Mouse (Mus musculus) neural tube, embryonic 14.5 days (tissue): ENCODE results near the gene Jmjd7. TPM values are rescaled to one million over a fixed set of nuclear protein-coding genes. Genes with fewer than 3 reads are reported as not detected.

Experiments
- ATAC-seq: fragments of 200-750 bp; cut with Nextera tagmentation; 2 replicates; pipeline ENCODE4 v1.8.0; 2017; ENCODE audit warnings: low read depth, mild to moderate bottlenecking, moderate TSS enrichment, moderate library complexity
- H3K27ac ChIP-seq: fragments of 300-500 bp; sonication (generic); 2 replicates; pipeline ENCODE4 v1.5.1; 2014; ENCODE audit warnings: low read depth, mild to moderate bottlenecking, control low read depth, low read length, moderate library complexity, mixed read lengths
- H3K27me3 ChIP-seq: fragments of 300-500 bp; sonication (generic); 2 replicates; pipeline ENCODE4 v1.6.1; 2014; ENCODE audit warnings: low read length; ENCODE audit not compliant: control insufficient read depth, insufficient read depth
- H3K36me3 ChIP-seq: fragments of 300-500 bp; sonication (generic); 2 replicates; pipeline ENCODE4 v1.6.1; 2014; ENCODE audit warnings: low read length, mixed read lengths; ENCODE audit not compliant: control insufficient read depth, insufficient read depth
- H3K4me1 ChIP-seq: fragments of 300-500 bp; sonication (generic); 2 replicates; pipeline ENCODE4 v1.6.1; 2014; ENCODE audit warnings: low read length; ENCODE audit not compliant: control insufficient read depth, insufficient read depth
- H3K4me2 ChIP-seq: fragments of 300-500 bp; sonication (generic); 2 replicates; pipeline ENCODE4 v1.6.1; 2014; ENCODE audit warnings: mild to moderate bottlenecking, low read depth, low read length, control low read depth
- H3K4me3 ChIP-seq: fragments of 300-500 bp; sonication (generic); 2 replicates; pipeline ENCODE4 v1.5.1; 2014; ENCODE audit warnings: low read depth, low read length, control low read depth, mixed read lengths
- H3K9ac ChIP-seq: fragments of 300-500 bp; sonication (generic); replicated peaks from 2 replicates; pipeline ENCODE4 v1.6.1; 2014; ENCODE audit warnings: low read depth, mild to moderate bottlenecking, control low read depth, low read length, mixed read lengths
- H3K9me3 ChIP-seq: fragments of 300-500 bp; sonication (generic); 2 replicates; pipeline ENCODE4 v1.6.1; 2016; ENCODE audit warnings: low read length; ENCODE audit not compliant: control insufficient read depth
- WGBS: fragments of 180-500 bp; shearing (Covaris S2); extraction: QIAGEN DNeasy Blood & Tissue Kit; methylation state at CpG from one replicate; pipeline ENCODE4 v1.1.7; 2014; 5-methylcytosine and 5-hydroxymethylcytosine counted together
- polyA plus RNA-seq: library from polyadenylated mRNA; unstranded; fragments of >200 nt; fragmentation: Nextera tagmentation; extraction: Ambion mirVana; gene quantifications from 2 replicates; pipeline ENCODE4 v1.2.1, GENCODE M21; 2014

Jmjd7 gene
- polyA plus RNA-seq, 1 experiment from 2014 or later = 25.3 TPM

DNA sequence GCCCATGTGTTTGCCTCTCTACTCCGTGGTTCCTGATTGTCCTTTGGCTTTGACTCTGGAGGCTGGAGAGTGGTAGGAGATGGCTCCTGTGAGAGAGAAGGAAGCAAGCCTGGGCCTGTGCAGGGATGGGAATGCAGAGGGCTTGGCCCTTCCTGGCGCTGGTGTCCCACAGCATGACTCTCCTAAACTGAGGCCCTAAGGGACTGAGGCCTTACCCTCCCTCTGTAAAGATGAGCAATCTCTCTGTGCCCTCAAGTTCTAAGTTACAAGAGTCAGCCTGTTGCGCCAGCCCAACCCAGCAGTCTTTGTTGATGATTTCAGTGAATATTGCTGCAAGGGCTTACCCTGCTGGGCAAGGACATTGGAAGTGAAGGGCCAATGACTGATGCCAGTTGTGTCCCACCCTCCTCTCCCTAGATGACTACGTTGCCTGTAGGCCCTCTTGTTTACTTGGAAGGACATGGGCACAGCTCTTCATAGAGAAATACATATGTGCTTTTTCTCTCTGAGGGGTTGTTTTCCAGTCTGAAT, 19.5 kb upstream of the Jmjd7 start:
- Histone ChIP-seq H3K27ac (no peak overlapping the region), H3K9ac (no peak overlapping the region), H3K4me2 (no peak overlapping the region), H3K36me3 (peaks cover 3% of the 10 kb centered on the region), H3K4me3 (no peak overlapping the region), H3K27me3 (no peaks in the 10 kb centered on the region), H3K4me1 (no peaks in the 10 kb centered on the region), H3K9me3 (no peaks in the 10 kb centered on the region)
- no peak for ATAC-seq
- WGBS = 86% methylated on average over 4 of the region's 4 CpGs

DNA sequence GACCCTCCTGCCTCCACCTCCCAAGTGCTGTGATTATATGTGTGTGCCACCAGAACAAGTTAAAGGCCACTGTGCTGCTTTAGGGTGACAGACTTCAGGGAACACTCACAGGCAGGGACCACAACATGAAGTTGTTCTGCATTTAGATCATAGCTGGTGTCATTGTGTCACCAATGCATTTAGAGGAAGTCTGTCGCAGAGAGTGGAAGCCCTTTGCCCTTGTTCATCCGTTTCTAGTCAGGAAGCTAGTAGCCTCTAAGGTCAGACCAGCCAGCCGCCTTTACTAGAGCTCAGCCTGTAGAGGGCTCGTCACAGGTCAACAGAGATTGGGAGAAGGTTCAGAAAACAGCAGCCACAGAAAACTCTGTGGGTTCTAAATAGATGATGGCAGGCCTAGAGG, 18.6 kb upstream of the Jmjd7 start:
- WGBS = 77% methylated on average over 4 of the region's 4 CpGs
- H3K4me1 ChIP-seq = no peaks in the 10 kb centered on the region

DNA sequence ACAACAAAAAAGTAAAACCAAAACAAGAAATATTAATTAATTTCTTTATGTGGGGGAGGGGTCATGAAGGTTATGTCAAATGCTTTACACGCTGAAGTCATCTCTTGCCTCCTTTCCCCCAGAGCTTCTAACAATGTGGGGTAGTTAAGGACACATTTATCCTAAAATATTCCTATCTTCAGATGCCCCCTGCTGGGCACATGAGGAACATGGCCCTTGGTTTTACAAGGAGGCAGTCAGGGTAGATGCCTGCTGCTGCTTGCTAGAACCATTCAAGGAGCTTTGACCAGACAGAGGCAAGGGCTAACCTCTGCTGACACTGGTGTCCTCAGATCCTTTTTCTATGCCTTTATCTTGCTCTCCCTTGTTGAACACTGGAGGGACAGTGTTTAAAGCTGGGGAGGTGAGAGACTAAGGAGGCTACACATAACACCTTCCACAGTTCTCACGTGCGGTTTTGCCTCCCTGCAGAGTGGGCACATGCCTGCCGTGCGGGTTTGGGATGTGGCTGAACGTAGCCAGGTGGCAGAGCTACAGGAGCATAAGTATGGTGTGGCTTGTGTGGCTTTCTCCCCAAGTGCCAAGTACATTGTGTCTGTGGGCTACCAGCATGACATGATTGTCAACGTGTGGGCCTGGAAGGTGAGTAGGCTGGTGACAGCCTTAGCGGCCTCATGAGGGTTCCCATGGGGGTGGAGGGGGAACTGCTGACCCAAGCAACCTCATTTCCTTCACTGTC, 15.7 kb upstream of the Jmjd7 start:
- 84% methylated on average over 8 of the region's 8 CpGs for WGBS
- ATAC-seq = no peak
- no peaks in the 10 kb centered on the region for H3K9me3 ChIP-seq
- no peak overlapping the region for H3K4me3 ChIP-seq
- no peaks in the 10 kb centered on the region for H3K27me3 ChIP-seq
- H3K4me1 ChIP-seq = no peaks in the 10 kb centered on the region
- peaks cover 3% of the 10 kb centered on the region; the same call in 1 of the 2 replicates for H3K36me3 ChIP-seq
- no peak overlapping the region for H3K9ac ChIP-seq
- no peak overlapping the region for H3K4me2 ChIP-seq
- no peak overlapping the region for H3K27ac ChIP-seq

More for the DNA sequence above, 18.6 kb upstream of the Jmjd7 start:
- Histone ChIP-seq H3K9ac (no peak overlapping the region), H3K36me3 (peaks cover 3% of the 10 kb centered on the region), H3K27ac (no peak overlapping the region), H3K27me3 (no peaks in the 10 kb centered on the region), H3K9me3 (no peaks in the 10 kb centered on the region), H3K4me3 (no peak overlapping the region), H3K4me2 (no peak overlapping the region)
- ATAC-seq = no peak

DNA sequence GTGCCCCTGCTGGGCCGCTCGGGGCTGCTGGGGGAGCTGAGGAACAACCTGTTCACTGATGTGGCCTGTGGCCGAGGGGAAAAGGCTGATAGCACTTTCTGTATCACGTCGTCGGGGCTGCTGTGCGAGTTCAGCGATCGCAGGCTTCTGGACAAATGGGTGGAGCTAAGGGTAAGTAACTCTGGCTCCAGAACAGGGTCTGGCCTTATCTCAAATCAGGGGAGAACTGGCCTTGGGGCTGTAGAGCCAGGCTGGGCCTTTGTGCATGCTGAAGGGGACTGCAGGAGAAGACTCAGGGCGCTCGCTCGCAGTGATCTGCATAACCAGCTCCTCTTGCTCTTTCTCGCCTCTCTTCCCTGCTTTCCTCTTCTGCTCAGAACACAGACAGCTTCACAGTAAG, 14.4 kb upstream of the Jmjd7 start:
- Histone ChIP-seq H3K27me3 (no peaks in the 10 kb centered on the region), H3K9ac (no peak overlapping the region), H3K9me3 (no peaks in the 10 kb centered on the region), H3K36me3 (peaks cover 13% of the 10 kb centered on the region; the same call in 1 of the 2 replicates), H3K4me1 (no peaks in the 10 kb centered on the region), H3K27ac (no peak overlapping the region), H3K4me2 (no peak overlapping the region), H3K4me3 (no peak overlapping the region)
- ATAC-seq = no peak
- WGBS = 86% methylated on average over 13 of the region's 13 CpGs

DNA sequence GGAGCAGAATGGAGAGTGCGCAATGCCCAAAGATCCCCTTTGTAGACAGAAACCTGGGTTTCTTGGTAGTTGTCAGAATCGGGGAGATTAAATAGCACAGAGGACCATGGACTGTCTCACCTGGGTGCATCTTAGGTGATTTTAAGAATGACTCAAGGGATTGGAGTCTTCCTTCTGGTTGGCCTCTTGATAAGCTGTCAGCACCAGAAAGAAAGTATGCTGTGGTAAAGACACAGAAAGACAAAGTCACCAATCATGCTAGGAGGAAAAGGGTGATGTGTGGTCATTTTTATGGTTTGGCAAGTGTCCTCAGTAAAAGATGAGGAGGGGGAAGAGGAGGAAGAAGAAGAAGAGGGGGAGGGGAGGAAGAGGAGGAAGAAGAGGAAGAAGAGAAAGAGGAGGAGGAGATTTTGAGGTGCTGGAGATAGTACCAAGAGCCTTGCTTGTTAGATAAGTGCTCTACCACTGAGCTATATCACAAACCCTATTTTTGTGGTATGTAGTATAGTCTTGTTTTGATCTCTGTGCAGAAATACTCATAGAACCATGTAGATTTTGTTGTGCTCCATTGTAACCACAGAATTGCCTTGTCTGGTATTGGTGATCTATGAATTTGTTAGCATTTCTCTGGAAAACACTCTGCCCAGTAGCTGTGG, 13.3 kb upstream of the Jmjd7 start:
- no peak overlapping the region for H3K27ac ChIP-seq
- no peaks in the 10 kb centered on the region for H3K9me3 ChIP-seq
- peaks cover 22% of the 10 kb centered on the region for H3K36me3 ChIP-seq
- H3K9ac ChIP-seq = no peak overlapping the region
- no peak overlapping the region for H3K4me2 ChIP-seq
- no peak overlapping the region for H3K4me3 ChIP-seq
- H3K27me3 ChIP-seq = no peaks in the 10 kb centered on the region
- no peak for ATAC-seq
- H3K4me1 ChIP-seq = no peaks in the 10 kb centered on the region
- 97% methylated on average over 2 of the region's 2 CpGs for WGBS

DNA sequence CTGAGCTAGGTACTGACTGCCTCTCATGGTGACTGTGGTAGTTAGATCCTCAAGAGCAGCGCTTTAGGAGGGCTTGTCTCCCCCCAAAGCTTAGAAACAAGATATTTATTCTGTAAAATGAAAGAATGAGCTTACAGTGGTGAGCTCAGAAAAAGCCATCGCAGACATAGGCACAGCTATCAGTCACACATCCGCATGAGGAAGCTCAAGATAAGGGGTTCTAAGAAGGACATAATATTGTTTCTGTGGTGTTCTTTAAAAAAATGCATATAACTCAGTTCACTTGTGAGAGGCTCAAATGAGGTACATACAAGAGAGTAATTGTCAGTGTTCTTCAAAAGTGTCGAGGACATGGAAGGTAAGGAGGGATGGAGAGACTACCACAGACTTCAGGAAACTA, 11.4 kb upstream of the Jmjd7 start:
- WGBS = 95% methylated on average over 4 of the region's 4 CpGs
- ATAC-seq = no peak
- H3K36me3 ChIP-seq = peaks cover 40% of the 10 kb centered on the region

DNA sequence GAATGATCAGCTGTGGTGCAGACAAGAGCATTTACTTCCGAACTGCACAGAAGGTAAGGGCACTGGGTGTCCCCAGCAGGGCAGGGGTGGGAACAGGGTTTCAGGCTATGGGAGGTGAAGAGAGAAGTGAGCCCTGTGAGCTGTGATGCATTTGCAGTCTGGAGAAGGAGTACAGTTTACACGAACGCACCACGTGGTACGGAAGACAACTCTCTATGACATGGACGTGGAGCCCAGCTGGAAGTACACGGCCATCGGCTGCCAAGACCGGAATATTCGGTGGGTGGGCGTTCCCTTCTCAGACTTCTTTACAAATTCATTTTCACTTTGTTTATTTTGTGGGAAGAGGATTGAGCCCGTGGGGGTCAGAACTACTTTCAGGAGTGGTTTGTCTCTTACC, 9.7 kb upstream of the Jmjd7 start:
- Histone ChIP-seq H3K9me3 (no peaks in the 10 kb centered on the region), H3K36me3 (peaks cover 40% of the 10 kb centered on the region), H3K4me3 (no peak overlapping the region), H3K9ac (no peak overlapping the region), H3K4me1 (no peaks in the 10 kb centered on the region), H3K4me2 (no peak overlapping the region), H3K27me3 (no peaks in the 10 kb centered on the region), H3K27ac (no peak overlapping the region)
- no peak for ATAC-seq
- 91% methylated on average over 12 of the region's 12 CpGs for WGBS

More for the DNA sequence above, 11.4 kb upstream of the Jmjd7 start:
- H3K4me1 ChIP-seq = no peaks in the 10 kb centered on the region
- H3K9ac ChIP-seq = no peak overlapping the region
- no peak overlapping the region for H3K27ac ChIP-seq
- no peak overlapping the region for H3K4me3 ChIP-seq
- no peak overlapping the region for H3K4me2 ChIP-seq
- H3K9me3 ChIP-seq = no peaks in the 10 kb centered on the region
- no peaks in the 10 kb centered on the region for H3K27me3 ChIP-seq

DNA sequence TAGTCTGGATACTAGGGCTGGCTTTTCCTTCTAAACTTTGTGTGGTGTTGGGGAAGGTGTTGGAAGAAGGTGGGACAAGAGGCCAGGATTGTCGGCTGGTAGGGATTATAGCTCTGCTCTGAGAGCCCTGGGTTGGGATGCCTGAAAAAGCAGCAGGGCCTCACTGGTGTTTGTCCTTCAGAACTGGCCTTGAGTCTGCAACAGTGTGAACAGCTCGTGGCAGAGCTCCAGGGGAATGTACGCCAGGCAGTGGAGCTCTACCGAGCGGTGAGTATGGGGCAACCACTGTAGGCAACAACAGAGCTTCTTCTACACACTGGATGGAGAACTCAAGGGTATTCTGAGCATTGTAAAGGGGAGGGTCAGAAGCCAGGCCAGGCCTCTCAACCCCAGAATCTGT, 2.9 kb upstream of the Jmjd7 start:
- no peak for ATAC-seq
- Histone ChIP-seq H3K4me1 (peaks cover 13% of the 10 kb centered on the region), H3K36me3 (peaks cover 34% of the 10 kb centered on the region), H3K9ac (no peak overlapping the region), H3K27me3 (no peaks in the 10 kb centered on the region), H3K4me2 (no peak overlapping the region), H3K27ac (no peak overlapping the region), H3K9me3 (no peaks in the 10 kb centered on the region), H3K4me3 (no peak overlapping the region)
- WGBS = 95% methylated on average over 5 of the region's 5 CpGs

DNA sequence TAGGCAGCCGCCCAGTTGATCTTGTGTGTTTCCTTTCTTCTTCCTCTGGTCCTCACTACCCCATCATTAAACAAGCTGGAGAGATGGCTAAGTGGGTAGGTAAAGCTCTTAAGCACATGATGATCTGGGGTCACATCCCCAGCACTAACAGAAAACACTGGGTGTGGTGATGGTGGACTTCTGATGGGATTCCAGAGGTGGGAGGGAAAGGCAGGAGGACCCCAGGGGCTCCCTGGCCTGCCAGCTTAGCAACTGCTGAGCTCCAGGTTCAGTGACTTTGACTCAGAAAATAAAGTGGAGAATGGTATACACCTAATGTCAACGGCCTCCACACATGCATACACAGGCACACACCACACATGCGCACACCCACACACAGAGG, 658 bp downstream of the Jmjd7 start:
- Histone ChIP-seq H3K9me3 (no peaks in the 10 kb centered on the region), H3K4me2 (peak overlapping the region; percentile 64), H3K9ac (peak overlapping the region; percentile 82), H3K36me3 (peaks cover 41% of the 10 kb centered on the region), H3K27me3 (no peaks in the 10 kb centered on the region), H3K4me1 (peaks cover 13% of the 10 kb centered on the region), H3K27ac (peak overlapping the region; percentile 85), H3K4me3 (peak overlapping the region; percentile 71)
- WGBS = 40% methylated on average over 3 of the region's 3 CpGs
- ATAC-seq = peak; percentile 28
